Mouse (Mus musculus) testis, adult 2 months (tissue): ENCODE measurements around the gene Sorbs1.

Source experiments
- CTCF ChIP-seq: fragments of 200-500 bp; IDR thresholded peaks from 2 replicates; pipeline ENCODE4 v1.5.1; 2012; ENCODE audit warnings: low read depth, mild to moderate bottlenecking, inconsistent platforms, low read length, moderate library complexity; ENCODE audit not compliant: control insufficient read depth, insufficient read depth, insufficient replicate concordance
- POLR2A ChIP-seq: fragments of 200-500 bp; IDR thresholded peaks from 2 replicates; pipeline ENCODE4 v1.6.1; 2012; ENCODE audit warnings: low read depth, mild to moderate bottlenecking, inconsistent platforms, low read length, moderate library complexity; ENCODE audit not compliant: control insufficient read depth

- TF ChIP-seq CTCF (no peak), POLR2A (no peak)
These were observed 195.1 kb downstream of the Sorbs1 start for GRCm38 (mm10) chr19:40318511-40318910.
